Mouse (Mus musculus): ENCODE results near the gene Ppfia3. TPM values are rescaled to one million over a fixed set of nuclear protein-coding genes. Genes with fewer than 3 reads are reported as not detected.

The Ppfia3 gene
- polyA plus RNA-seq, 1 experiment: 70.3 TPM

Other genes with a start within 250 kb of the Ppfia3 start
- 407 and 500 TPM in 2 replicates for gene Rps11, start 242.6 kb downstream of the Ppfia3 start, polyA plus RNA-seq (2012; rRNA removed)
- gene Rpl13a, start 238.3 kb downstream of the Ppfia3 start, polyA plus RNA-seq (2012; rRNA removed): 2,093 and 2,372 TPM in 2 replicates
- 0.78 and 1.1 TPM in 2 replicates for gene Gm45713, start 230.8 kb downstream of the Ppfia3 start, polyA plus RNA-seq (2012; rRNA removed)
- 30.5 and 38.2 TPM in 2 replicates for gene Flt3l, start 230.6 kb downstream of the Ppfia3 start, polyA plus RNA-seq (2012; rRNA removed)
- 62.5 and 65.5 TPM in 2 replicates for gene Pih1d1, start 212.7 kb downstream of the Ppfia3 start, polyA plus RNA-seq (2012; rRNA removed)
- gene Aldh16a1, start 212.4 kb downstream of the Ppfia3 start, polyA plus RNA-seq (2012; rRNA removed): 152 and 159 TPM in 2 replicates
- 0.07 and 0.11 TPM in 2 replicates for gene Slc17a7, start 203.1 kb downstream of the Ppfia3 start, polyA plus RNA-seq (2012; rRNA removed)
- gene Gfy, start 187.4 kb downstream of the Ppfia3 start, polyA plus RNA-seq (2012; rRNA removed): not detected in 2 replicates
- gene Pth2, start 186.0 kb downstream of the Ppfia3 start, polyA plus RNA-seq (2012; rRNA removed): not detected in 2 replicates
- 0.09 TPM in 1 of 2 replicates, not detected in the other for gene Ccdc155, start 162.1 kb downstream of the Ppfia3 start, polyA plus RNA-seq (2012; rRNA removed)
- gene Dkkl1, start 154.9 kb downstream of the Ppfia3 start, polyA plus RNA-seq (2012; rRNA removed): 0.47 and 0.67 TPM in 2 replicates
- gene Tead2, start 151.3 kb downstream of the Ppfia3 start, polyA plus RNA-seq (2012; rRNA removed): 8.9 and 11.4 TPM in 2 replicates
- gene Cd37, start 127.9 kb downstream of the Ppfia3 start, polyA plus RNA-seq (2012; rRNA removed): 57.3 and 66.8 TPM in 2 replicates
- not detected in 2 replicates for gene Slc6a16, start 125.9 kb downstream of the Ppfia3 start, polyA plus RNA-seq (2012; rRNA removed)
- not detected in 2 replicates for gene Slc6a21, start 89.5 kb downstream of the Ppfia3 start, polyA plus RNA-seq (2012; rRNA removed)
- 182 and 185 TPM in 2 replicates for gene Trpm4, start 33.2 kb downstream of the Ppfia3 start, polyA plus RNA-seq (2012; rRNA removed)
- 0.40 and 0.67 TPM in 2 replicates for gene Hrc, start 31.7 kb downstream of the Ppfia3 start, polyA plus RNA-seq (2012; rRNA removed)
- gene Lin7b, start 3.6 kb upstream of the Ppfia3 start, polyA plus RNA-seq (2012; rRNA removed): 4.5 and 7.9 TPM in 2 replicates
- 102 and 165 TPM in 2 replicates for gene Snrnp70, start 28.7 kb upstream of the Ppfia3 start, polyA plus RNA-seq (2012; rRNA removed)
- 0.06 TPM in 1 of 2 replicates, not detected in the other for gene Kcna7, start 38.6 kb upstream of the Ppfia3 start, polyA plus RNA-seq (2012; rRNA removed)
- 0.10 and 0.16 TPM in 2 replicates for gene Ntf5, start 46.7 kb upstream of the Ppfia3 start, polyA plus RNA-seq (2012; rRNA removed)
- not detected in 2 replicates for gene Lhb, start 53.8 kb upstream of the Ppfia3 start, polyA plus RNA-seq (2012; rRNA removed)
- 11.2 and 14.7 TPM in 2 replicates for gene Gys1, start 67.8 kb upstream of the Ppfia3 start, polyA plus RNA-seq (2012; rRNA removed)
- gene Ruvbl2, start 71.1 kb upstream of the Ppfia3 start, polyA plus RNA-seq (2012; rRNA removed): 70.5 and 70.6 TPM in 2 replicates
- gene Ftl1, start 92.9 kb upstream of the Ppfia3 start, polyA plus RNA-seq (2012; rRNA removed): 1,842 and 2,045 TPM in 2 replicates
- 105 and 106 TPM in 2 replicates for gene Bax, start 99.9 kb upstream of the Ppfia3 start, polyA plus RNA-seq (2012; rRNA removed)
- 0.30 TPM in 1 of 2 replicates, not detected in the other for gene Tulp2, start 114.9 kb upstream of the Ppfia3 start, polyA plus RNA-seq (2012; rRNA removed)
- not detected in 2 replicates for gene Gm45808, start 119.8 kb upstream of the Ppfia3 start, polyA plus RNA-seq (2012; rRNA removed)
- 0.45 and 1.4 TPM in 2 replicates for gene Dhdh, start 121.8 kb upstream of the Ppfia3 start, polyA plus RNA-seq (2012; rRNA removed)
- gene Nucb1, start 143.4 kb upstream of the Ppfia3 start, polyA plus RNA-seq (2012; rRNA removed): 384 and 422 TPM in 2 replicates
- 14.8 and 18.4 TPM in 2 replicates for gene Ppp1r15a, start 159.2 kb upstream of the Ppfia3 start, polyA plus RNA-seq (2012; rRNA removed)
- gene Plekha4, start 159.3 kb upstream of the Ppfia3 start, polyA plus RNA-seq (2012; rRNA removed): 4.0 and 4.6 TPM in 2 replicates
- gene Hsd17b14, start 187.9 kb upstream of the Ppfia3 start, polyA plus RNA-seq (2012; rRNA removed): 0.30 and 0.50 TPM in 2 replicates
- 33.8 and 40.9 TPM in 2 replicates for gene Bcat2, start 203.1 kb upstream of the Ppfia3 start, polyA plus RNA-seq (2012; rRNA removed)
- 0.25 and 0.29 TPM in 2 replicates for gene Fgf21, start 248.5 kb upstream of the Ppfia3 start, polyA plus RNA-seq (2012; rRNA removed)